Mouse (Mus musculus) heart, embryonic 14.5 days (tissue): ENCODE measurements around the gene Ttll13. TPM values are rescaled to one million over a fixed set of nuclear protein-coding genes. Genes with fewer than 3 reads are reported as not detected.
A peak's percentile ranks its signal among the peaks of the same experiment; 100 is the strongest.

Source experiments
- ATAC-seq: fragments of 200-750 bp; cut with Nextera tagmentation; 2 replicates; pipeline ENCODE4 v1.8.0; 2017; ENCODE audit warnings: low read depth, moderate TSS enrichment; ENCODE audit not compliant: insufficient number of reproducible peaks, insufficient read depth, low FRiP score
- H3K27ac ChIP-seq, 2 experiments: fragments of 200-500 bp in 1 of 2; fragments of 300-500 bp in 1 of 2; sonication (generic) in 1 of 2; replicated peaks in 1 of 2; 2 replicates each; pipeline ENCODE4 v1.5.1; 2012 to 2014; ENCODE audit warnings: low read depth in 2 of 2, low read length in 2 of 2, control low read depth in 1 of 2, mild to moderate bottlenecking in 1 of 2, mixed read lengths in 1 of 2; ENCODE audit not compliant: control insufficient read depth in 1 of 2, insufficient read depth in 1 of 2
- H3K27me3 ChIP-seq: fragments of 300-500 bp; sonication (generic); 2 replicates; pipeline ENCODE4 v1.6.1; 2014; ENCODE audit warnings: mild to moderate bottlenecking, low read length, control low read depth; ENCODE audit not compliant: control insufficient read depth, insufficient read depth
- H3K36me3 ChIP-seq: fragments of 300-500 bp; sonication (generic); 2 replicates; pipeline ENCODE4 v1.6.1; 2014; ENCODE audit warnings: mild to moderate bottlenecking, control low read depth, low read length, mixed read lengths; ENCODE audit not compliant: control insufficient read depth, insufficient read depth
- H3K4me1 ChIP-seq, 2 experiments: fragments of 200-500 bp in 1 of 2; fragments of 300-500 bp in 1 of 2; sonication (generic) in 1 of 2; 2 replicates each; pipeline ENCODE4 v1.6.1; 2012 to 2014; ENCODE audit warnings: low read length in 2 of 2, control low read depth in 1 of 2, mixed read lengths in 1 of 2; ENCODE audit not compliant: control insufficient read depth in 2 of 2, insufficient read depth in 2 of 2
- H3K4me2 ChIP-seq: fragments of 300-500 bp; sonication (generic); 2 replicates; pipeline ENCODE4 v1.6.1; 2014; ENCODE audit warnings: mild to moderate bottlenecking, low read length
- H3K4me3 ChIP-seq, 2 experiments: fragments of 200-500 bp in 1 of 2; fragments of 300-500 bp in 1 of 2; sonication (generic) in 1 of 2; 2 replicates each; pipeline ENCODE4 v1.5.1; 2012 to 2014; ENCODE audit warnings: low read length in 2 of 2, mild to moderate bottlenecking in 2 of 2, control low read depth in 1 of 2, low read depth in 1 of 2, moderate library complexity in 1 of 2; ENCODE audit not compliant: control insufficient read depth in 1 of 2, insufficient read depth in 1 of 2
- H3K9ac ChIP-seq: fragments of 300-500 bp; sonication (generic); 2 replicates; pipeline ENCODE4 v1.6.1; 2014; ENCODE audit warnings: mild to moderate bottlenecking, low read length
- H3K9me3 ChIP-seq: fragments of 300-500 bp; sonication (generic); 2 replicates; pipeline ENCODE4 v1.6.1; 2016; ENCODE audit warnings: low read length, control low read depth; ENCODE audit not compliant: control insufficient read depth
- whole genome bisulfite sequencing: fragments of 180-500 bp; shearing (Covaris S2); extraction: QIAGEN DNeasy Blood & Tissue Kit; methylation state at CpG from one replicate; pipeline ENCODE4 v1.1.7; 2014; 5-methylcytosine and 5-hydroxymethylcytosine counted together
- polyA plus RNA-seq: library from polyadenylated mRNA; unstranded; fragments of >200 nt; fragmentation: Nextera tagmentation; extraction: Ambion mirVana; gene quantifications from 2 replicates; pipeline ENCODE4 v1.2.1, GENCODE M21; 2014

Gene Ttll13
- polyA plus RNA-seq, 1 experiment from 2014 or later, result 1.6 TPM

- no peak for ATAC-seq
- Histone ChIP-seq H3K27me3 (no peaks in the 10 kb centered on the region), H3K9me3 (no peaks in the 10 kb centered on the region), H3K36me3 (peaks cover 31% of the 10 kb centered on the region), H3K27ac (no peak overlapping the region), H3K4me3 (no peak overlapping the region), H3K4me1 (peaks cover 5 to 22% of the 10 kb centered on the region in 2 experiments), H3K4me2 (peak overlapping the region; percentile 77), H3K9ac (no peak overlapping the region)
- 94% methylated on average over 6 of the region's 6 CpGs for WGBS
Observed at GRCm38 (mm10) chr7:80296462-80296861, 50.3 kb downstream of the Ttll13 start.

DNA sequence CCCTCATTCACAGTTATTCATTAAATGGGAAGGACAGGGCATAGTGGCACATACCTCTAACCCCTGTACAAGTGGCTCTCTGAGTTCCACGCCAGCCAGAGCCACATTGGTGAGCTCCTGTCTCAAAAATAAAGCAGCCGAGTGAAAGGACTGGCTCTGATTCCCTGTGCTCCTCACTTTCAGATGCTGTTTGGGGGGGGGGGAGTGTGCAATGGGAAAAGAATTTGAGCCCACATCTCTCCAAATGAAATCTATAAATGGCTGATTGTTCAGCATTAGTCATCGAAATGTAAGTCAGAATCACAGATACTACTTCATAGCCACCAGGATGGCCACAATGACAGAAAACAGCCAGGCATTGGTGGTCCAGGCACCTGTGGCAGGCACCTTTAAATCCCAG, 50.9 kb downstream of the Ttll13 start:
- H3K4me3 ChIP-seq, result no peak overlapping the region
- WGBS, result 59% methylated on average over 3 of the region's 3 CpGs
- H3K9me3 ChIP-seq, result no peaks in the 10 kb centered on the region
- peaks cover 5 to 22% of the 10 kb centered on the region in 2 experiments for H3K4me1 ChIP-seq
- no peak overlapping the region for H3K9ac ChIP-seq
- H3K4me2 ChIP-seq, result no peak overlapping the region; the same call in 1 of the 2 replicates
- no peaks in the 10 kb centered on the region for H3K27me3 ChIP-seq
- no peak for ATAC-seq
- H3K36me3 ChIP-seq, result peaks cover 35% of the 10 kb centered on the region
- H3K27ac ChIP-seq, result no peak overlapping the region

GRCm38 (mm10) chr7:80298754-80299153, 52.6 kb downstream of the Ttll13 start:
- H3K4me2 ChIP-seq, result no peak overlapping the region
- WGBS, result 97% methylated on average over 4 of the region's 4 CpGs
- no peaks in the 10 kb centered on the region for H3K27me3 ChIP-seq
- ATAC-seq, result no peak
- no peaks in the 10 kb centered on the region for H3K9me3 ChIP-seq
- H3K4me1 ChIP-seq, result peaks cover 5 to 22% of the 10 kb centered on the region in 2 experiments
- H3K27ac ChIP-seq, result no peak overlapping the region
- H3K9ac ChIP-seq, result no peak overlapping the region
- H3K4me3 ChIP-seq, result no peak overlapping the region
- peaks cover 50% of the 10 kb centered on the region for H3K36me3 ChIP-seq

GRCm38 (mm10) chr7:80299568-80299967, 53.4 kb downstream of the Ttll13 start:
- no peak overlapping the region for H3K9ac ChIP-seq
- 92% methylated on average over 3 of the region's 3 CpGs for WGBS
- no peaks in the 10 kb centered on the region for H3K9me3 ChIP-seq
- ATAC-seq, result no peak
- H3K4me1 ChIP-seq, result peaks cover 5 to 22% of the 10 kb centered on the region in 2 experiments
- H3K27me3 ChIP-seq, result no peaks in the 10 kb centered on the region
- peaks cover 59% of the 10 kb centered on the region for H3K36me3 ChIP-seq
- H3K4me2 ChIP-seq, result no peak overlapping the region
- H3K4me3 ChIP-seq, result no peak overlapping the region
- H3K27ac ChIP-seq, result no peak overlapping the region

- H3K9ac ChIP-seq, result no peak overlapping the region
- H3K27me3 ChIP-seq, result no peaks in the 10 kb centered on the region
- H3K36me3 ChIP-seq, result peaks cover 78% of the 10 kb centered on the region
- no peak for ATAC-seq
- H3K4me2 ChIP-seq, result no peak overlapping the region
- 85% methylated on average over 2 of the region's 2 CpGs for WGBS
- H3K27ac ChIP-seq, result no peak overlapping the region
- H3K9me3 ChIP-seq, result no peaks in the 10 kb centered on the region
- H3K4me1 ChIP-seq, result peaks cover 3 to 8% of the 10 kb centered on the region in 2 experiments; a peak in 3 of 4 replicates
- H3K4me3 ChIP-seq, result no peak overlapping the region
Observed at GRCm38 (mm10) chr7:80301522-80301921, 55.3 kb downstream of the Ttll13 start.

DNA sequence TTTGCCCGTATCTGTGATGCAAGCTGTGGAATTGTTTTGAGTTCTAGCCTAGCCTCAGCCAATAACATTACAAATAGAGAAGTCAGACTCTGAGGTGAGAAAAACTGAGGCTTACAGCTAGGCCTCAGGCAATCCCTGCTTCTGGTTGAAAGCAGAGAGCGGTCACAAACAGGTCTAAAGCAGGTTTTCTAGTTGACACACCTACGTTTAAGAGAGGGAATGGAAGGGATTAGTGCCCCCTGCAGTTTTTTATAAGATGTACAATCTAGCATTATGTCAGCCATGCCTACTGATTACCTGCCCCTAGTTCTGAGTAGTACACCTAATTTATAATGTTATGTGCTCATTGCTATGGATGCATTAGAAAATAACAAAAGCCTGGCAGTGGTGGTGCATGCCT, 61.6 kb downstream of the Ttll13 start:
- WGBS, result 90% methylated on average over 3 of the region's 3 CpGs
- H3K36me3 ChIP-seq, result peaks cover 99% of the 10 kb centered on the region
- H3K27me3 ChIP-seq, result no peaks in the 10 kb centered on the region
- no peaks in the 10 kb centered on the region for H3K4me1 ChIP-seq
- no peak overlapping the region for H3K4me3 ChIP-seq
- no peak for ATAC-seq
- no peak overlapping the region for H3K27ac ChIP-seq
- H3K9me3 ChIP-seq, result no peaks in the 10 kb centered on the region
- H3K9ac ChIP-seq, result no peak overlapping the region
- no peak overlapping the region for H3K4me2 ChIP-seq

Other genes with a start within 250 kb of the Ttll13 start
- gene Zfp710, start 221.6 kb upstream of the Ttll13 start, polyA plus RNA-seq, result 11.5 and 12.2 TPM in 2 replicates
- gene Idh2, start 131.0 kb upstream of the Ttll13 start, polyA plus RNA-seq, result 2,473 and 2,606 TPM in 2 replicates
- 11.8 and 12.4 TPM in 2 replicates for gene Sema4b, start 59.5 kb upstream of the Ttll13 start, polyA plus RNA-seq
- gene Cib1, start 13.6 kb upstream of the Ttll13 start, polyA plus RNA-seq, result 56.1 and 57.6 TPM in 2 replicates
- gene Gdpgp1, start 13.5 kb upstream of the Ttll13 start, polyA plus RNA-seq, result 3.3 and 3.6 TPM in 2 replicates
- 41.8 and 42.8 TPM in 2 replicates for gene Ngrn, start 14.8 kb downstream of the Ttll13 start, polyA plus RNA-seq
- gene Vps33b, start 23.3 kb downstream of the Ttll13 start, polyA plus RNA-seq, result 11.4 and 12.0 TPM in 2 replicates
- gene Prc1, start 48.1 kb downstream of the Ttll13 start, polyA plus RNA-seq, result 148 and 149 TPM in 2 replicates
- 7.6 and 7.8 TPM in 2 replicates for gene Rccd1, start 78.1 kb downstream of the Ttll13 start, polyA plus RNA-seq
- 11.2 and 12.0 TPM in 2 replicates for gene Unc45a, start 94.6 kb downstream of the Ttll13 start, polyA plus RNA-seq
- gene Hddc3, start 96.7 kb downstream of the Ttll13 start, polyA plus RNA-seq, result 18.2 and 23.1 TPM in 2 replicates
- 15.9 and 19.5 TPM in 2 replicates for gene Man2a2, start 125.0 kb downstream of the Ttll13 start, polyA plus RNA-seq
- gene Fes, start 141.6 kb downstream of the Ttll13 start, polyA plus RNA-seq, result 12.3 and 13.5 TPM in 2 replicates
- gene Furin, start 159.1 kb downstream of the Ttll13 start, polyA plus RNA-seq, result 17.9 and 25.2 TPM in 2 replicates